Mouse (Mus musculus) left cerebral cortex, postnatal 4 days (tissue): ENCODE measurements around the gene Ypel4. TPM values are rescaled to one million over a fixed set of nuclear protein-coding genes. Genes with fewer than 3 reads are reported as not detected.

Experiments
- DNase-seq: peaks from one replicate; pipeline ENCODE4 v3.0.0-alpha.2; 2022
- intact Hi-C: fragments of 180-260 bp; cut with DNase I; formaldehyde crosslinking; loops from one replicate; pipeline ENCODE4 v1.15.1; 2025
- total RNA-seq, 2 experiments: library from RNA; stranded (reverse); gene quantifications; 2 replicates each; pipeline ENCODE4 v1.2.3; 2021

The Ypel4 gene
- total RNA-seq: 10 to 100 TPM; 13.7 to 15.4 TPM

DNA sequence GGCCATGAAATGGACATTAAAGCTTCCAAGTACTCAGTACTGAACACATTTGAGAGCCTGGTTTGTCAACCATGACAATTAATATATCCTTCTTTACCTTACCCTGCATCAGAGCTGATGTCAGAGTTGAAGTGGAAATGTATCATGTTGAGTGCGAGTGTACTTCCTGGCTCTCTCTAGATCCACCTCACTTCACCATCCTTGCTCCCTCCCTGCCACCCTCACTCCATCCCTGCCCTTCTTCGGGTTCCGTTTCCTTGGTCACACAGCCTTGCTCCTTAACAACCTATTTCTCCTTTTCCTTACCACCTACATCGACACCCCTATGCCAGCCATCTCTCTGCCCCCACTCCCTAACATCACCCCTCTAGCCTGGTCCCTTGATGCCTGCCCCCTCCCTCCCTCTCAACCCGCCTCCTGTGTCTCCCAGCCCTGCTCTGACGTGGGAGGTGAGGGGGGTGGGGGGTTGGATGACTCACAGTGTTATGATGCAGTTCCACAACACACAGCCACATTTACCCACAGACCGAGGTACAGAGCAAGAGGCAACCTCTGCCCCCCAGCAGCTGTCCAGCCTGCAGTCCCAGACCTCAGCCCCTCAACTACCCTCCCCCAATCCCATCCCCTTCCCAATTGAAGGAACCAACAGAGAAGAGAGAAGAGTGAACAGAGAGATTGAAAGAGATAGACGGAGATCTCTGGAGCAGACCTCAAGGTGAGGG is at the start of gene Ypel4:
Gene Ypel4 (plus strand): TSS at position 480 of the 722 bp plus-strand sequence.
- intact Hi-C loops: no loop called here
- DNase-seq: peak; percentile 75

DNA sequence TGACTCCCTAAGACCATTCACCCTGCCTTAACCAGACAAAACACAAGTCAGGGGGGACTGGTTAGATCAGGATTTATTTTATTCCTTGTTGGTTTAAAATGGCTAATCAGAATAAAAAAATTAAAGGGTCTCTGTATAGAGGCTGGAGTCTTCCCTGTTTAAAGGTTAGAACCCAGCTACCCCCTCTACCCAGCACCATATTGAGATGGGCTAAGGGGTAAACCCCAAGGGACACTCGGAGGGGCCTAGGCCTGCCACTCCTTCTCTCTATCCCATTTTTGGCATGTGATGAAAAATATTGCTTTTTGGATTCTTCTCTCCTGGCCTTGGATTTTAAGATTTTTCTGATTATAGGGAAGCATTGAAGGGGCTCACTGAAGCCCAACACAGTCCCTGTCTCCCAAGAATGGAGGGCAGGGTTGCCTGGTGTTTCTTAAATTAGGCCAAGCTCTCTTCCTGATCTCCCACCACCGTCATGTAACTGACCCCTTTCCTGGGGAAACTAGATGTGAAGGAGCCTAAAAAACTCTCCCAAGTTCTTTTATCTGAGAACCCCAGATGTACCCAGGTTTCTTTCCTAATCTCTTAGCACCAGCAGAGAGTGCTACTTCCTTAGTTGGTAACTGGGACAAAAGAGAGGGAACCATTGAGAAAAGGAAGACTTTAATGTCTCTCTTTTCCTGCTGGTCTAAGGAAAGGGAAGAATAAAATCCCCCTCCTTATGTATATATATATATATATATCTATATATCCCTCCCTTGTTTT is 45.6 kb upstream of the Ypel4 start:
- intact Hi-C loops: no loop called here
- no peak for DNase-seq

GRCm38 (mm10) chr2:84690050-84690449 is 43.8 kb upstream of the Ypel4 start:
- DNase-seq: no peak
- intact Hi-C loops: loop anchor here (10.0 kb wide), 1 partner anchor 85 kb away; no protein-coding TSS in a partner anchor

DNA sequence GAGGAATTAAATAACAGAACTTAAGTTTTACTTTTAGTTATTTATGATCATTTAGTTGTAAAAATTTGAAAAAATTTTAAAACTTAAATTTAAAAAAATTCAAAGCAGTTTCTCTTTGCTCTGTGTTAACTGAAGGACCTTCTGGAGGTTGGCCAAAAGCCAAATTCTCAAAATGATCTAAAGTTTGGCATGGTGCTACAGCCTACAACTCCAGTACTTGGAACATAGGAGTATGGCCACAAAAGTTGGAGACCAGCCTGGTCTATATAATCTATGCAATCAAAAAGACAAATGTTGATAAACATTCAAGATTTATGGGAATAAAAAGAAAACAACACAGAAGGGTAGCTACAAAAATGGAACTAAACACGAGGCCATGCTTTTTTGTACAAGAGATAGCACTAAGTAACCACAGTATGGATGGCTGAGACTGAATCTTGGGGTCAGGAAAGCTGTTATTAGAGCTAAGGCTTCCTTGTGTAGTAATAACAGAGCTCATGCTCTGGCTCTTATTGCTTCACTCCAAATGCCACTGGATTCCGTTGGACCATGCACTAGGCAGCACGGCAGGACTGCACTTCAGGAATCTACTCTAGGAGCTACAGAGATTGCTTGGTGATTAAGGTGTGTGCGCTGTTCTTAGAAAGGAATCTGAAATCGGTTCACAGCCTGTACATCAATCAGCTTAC is 38.7 kb upstream of the Ypel4 start:
- DNase-seq: no peak
- intact Hi-C loops: loop anchor here (10.0 kb wide), 1 partner anchor 90 kb away; no protein-coding TSS in a partner anchor

DNA sequence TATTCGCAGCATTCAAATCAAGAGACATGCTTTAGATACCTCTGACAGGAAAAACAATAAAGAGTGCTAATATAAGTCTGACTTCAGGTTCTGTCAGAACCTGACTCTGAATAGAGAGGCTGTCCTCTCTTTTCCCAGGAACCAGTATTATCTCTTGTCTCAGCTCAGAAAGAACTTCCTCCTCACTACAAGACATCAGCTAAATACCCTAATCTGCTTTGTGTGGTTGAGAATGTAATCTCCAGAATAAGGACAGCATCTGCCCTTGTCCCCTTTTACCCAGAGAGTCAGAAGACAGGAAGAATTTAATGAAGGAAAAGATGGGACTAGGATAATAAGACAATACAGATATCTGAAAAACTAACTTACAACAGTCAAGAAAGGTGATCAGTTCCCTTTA is 30.4 kb upstream of the Ypel4 start:
- intact Hi-C loops: no loop called here
- DNase-seq: no peak

- intact Hi-C loops: no loop called here
These were observed 29.5 kb upstream of the Ypel4 start for GRCm38 (mm10) chr2:84704329-84704728.

GRCm38 (mm10) chr2:84705295-84705694 is 28.6 kb upstream of the Ypel4 start:
- intact Hi-C loops: no loop called here
- no peak for DNase-seq

More at GRCm38 (mm10) chr2:84704329-84704728, 29.5 kb upstream of the Ypel4 start:
- no peak for DNase-seq

DNA sequence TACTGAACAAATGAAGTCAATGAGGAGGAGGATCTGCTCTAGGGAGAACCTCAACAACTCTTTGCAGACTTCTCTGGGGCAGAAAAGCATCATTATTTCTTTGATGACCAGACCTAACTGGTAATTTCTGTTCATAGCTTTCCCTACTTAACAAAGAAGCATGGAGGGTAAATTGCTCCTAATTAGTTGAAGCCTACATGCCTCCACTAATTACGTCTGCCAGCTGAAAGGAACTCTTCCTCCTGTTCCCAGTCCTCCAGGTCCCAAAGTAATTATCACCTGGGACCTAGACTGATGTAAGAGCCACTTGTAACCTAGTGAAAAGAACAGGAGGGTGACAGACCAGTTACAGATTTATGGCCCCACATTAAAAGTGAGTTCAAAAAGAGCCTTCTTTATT is 26.3 kb upstream of the Ypel4 start:
- intact Hi-C loops: no loop called here
- DNase-seq: no peak

GRCm38 (mm10) chr2:84711898-84712297 is 22.0 kb upstream of the Ypel4 start:
- no peak for DNase-seq
- intact Hi-C loops: no loop called here

GRCm38 (mm10) chr2:84714422-84714810 is 19.4 kb upstream of the Ypel4 start:
- intact Hi-C loops: no loop called here
- DNase-seq: no peak

- peak; percentile 100 for DNase-seq
- intact Hi-C loops: no loop called here
These were observed 18.9 kb upstream of the Ypel4 start, which contains the start of gene Zdhhc5 for GRCm38 (mm10) chr2:84714811-84715561. Gene Zdhhc5 (minus strand): TSS chr2:84715180.

- intact Hi-C loops: no loop called here
- peak; percentile 80 for DNase-seq
These were observed 18.1 kb upstream of the Ypel4 start for GRCm38 (mm10) chr2:84715562-84716361.

DNA sequence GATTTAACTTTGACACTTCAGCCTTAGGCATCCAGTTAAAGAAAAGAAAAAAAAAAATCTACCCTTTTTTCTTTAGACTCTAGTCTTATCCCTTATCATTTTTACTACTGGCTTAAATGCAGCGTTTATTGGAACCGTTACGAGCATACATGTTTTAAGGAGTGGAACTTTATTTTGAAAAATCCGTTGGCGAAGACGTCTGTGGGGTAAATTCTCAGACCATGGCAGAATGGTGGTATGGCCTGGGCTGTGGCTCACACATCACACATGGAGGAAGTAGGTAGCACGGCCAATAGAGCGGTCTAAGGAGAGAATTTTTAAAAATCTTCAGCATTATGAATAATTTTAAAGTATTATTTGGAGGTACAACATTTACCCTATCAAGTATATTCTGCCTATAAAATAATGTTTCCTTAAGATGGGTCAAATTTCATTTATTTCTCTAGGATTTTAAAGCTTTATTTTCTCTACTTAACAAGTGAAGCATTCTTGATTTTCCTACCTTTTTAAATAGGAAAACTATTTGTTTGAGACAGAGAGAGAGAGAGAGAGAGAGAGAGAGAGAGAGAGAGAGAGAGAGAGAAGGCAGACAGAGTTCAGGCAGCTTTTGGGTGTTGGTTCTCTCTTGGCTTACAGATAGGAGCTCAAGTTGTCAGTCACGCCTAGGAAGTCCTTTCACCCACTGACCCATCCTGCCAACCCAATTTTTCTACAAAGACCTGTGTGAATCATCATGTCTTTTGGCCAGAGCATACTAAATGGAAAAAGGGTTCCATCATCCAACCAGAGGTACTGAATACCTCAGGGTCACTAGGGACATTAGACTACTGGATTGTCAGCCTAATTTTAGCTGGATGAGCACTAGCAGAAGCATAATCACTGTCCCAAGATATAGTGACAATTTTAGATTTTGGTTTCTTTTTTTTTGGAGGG is 17.2 kb upstream of the Ypel4 start:
- intact Hi-C loops: no loop called here
- DNase-seq: no peak

DNA sequence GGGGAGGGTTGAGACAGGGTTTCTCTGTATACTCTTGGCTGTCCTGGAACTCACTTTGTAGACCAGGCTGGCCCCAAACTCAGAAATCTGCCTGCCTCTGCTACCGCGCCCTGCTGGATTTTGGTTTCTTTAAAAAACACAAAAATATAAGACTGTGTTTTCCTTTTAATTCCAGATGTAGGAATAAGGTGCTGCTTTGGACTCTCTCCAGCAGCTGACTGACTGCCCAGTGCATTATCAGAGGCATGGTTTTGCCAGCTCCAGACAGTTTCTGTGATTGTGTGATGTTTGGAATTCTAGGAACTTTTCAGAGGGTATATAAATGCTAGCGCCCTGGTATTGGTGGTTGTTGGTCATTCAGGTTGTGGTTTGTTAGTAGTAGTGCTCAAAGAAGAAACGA is 16.5 kb upstream of the Ypel4 start:
- intact Hi-C loops: no loop called here
- no peak for DNase-seq

DNA sequence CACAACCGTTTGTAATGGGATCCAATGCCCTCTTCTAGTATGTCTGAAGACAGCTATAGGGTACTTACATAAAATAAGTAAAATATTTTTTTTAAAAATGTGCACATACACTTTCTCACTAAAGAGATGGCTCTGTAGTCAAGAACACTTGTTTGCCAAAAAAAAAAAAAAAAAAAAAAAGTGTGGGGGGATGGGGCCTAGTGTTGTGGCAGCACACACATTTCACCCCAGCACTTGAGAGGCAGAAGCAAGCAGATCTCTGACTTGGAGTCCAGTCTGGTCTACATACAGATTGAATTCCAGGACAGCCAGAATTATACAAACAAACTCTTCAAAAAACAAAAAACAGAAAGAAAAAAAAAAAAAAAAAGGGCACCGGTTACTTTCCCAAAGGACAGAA is 13.1 kb upstream of the Ypel4 start:
- no peak for DNase-seq
- intact Hi-C loops: no loop called here

DNA sequence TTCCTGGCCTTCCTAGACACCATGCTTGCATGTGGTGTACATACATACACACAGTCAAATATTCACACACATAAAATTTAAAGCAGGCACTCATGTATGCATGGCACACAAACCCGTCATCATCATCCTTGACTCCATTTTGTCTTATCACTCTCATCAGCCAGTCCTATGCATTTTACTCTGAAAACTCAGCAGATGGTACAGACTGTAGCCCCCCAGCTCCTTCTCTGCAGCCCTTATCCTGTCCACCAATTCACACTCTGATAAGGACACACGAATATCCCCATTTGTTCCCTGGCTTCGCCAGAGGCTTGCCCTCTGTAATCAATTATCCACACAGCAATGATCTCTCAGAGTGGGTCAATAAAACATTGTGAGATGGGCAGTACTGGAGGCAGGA is 12.7 kb upstream of the Ypel4 start:
- no peak for DNase-seq
- intact Hi-C loops: no loop called here

DNA sequence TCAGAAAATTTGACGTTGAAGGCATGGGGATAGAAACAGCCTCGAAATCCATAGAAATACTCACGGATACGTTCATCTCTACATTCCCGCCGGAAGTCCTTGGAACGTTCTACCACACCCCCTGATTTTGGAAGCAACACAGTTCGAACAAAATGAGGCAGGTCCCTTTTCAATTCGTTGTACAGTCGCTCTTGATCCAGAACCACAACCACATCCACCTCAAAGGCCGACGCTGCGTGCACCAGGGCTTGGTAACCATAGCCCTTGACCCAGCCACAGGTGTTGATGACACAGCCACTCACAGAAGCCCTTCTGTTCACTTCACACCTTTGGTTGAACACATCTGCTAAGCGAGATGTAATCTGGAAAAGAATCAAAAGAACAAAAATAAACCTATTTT is 10.0 kb upstream of the Ypel4 start:
- intact Hi-C loops: no loop called here
- DNase-seq: no peak

- DNase-seq: no peak
- intact Hi-C loops: loop anchor here (5.0 kb wide), 1 partner anchor 72 kb away; the partner anchor contains the start of gene Ube2l6
These were observed 8.1 kb upstream of the Ypel4 start for GRCm38 (mm10) chr2:84725770-84726169.

GRCm38 (mm10) chr2:84726716-84727115 is 7.1 kb upstream of the Ypel4 start:
- intact Hi-C loops: loop anchor here (5.0 kb wide), 1 partner anchor 71 kb away; the partner anchor contains the start of gene Ube2l6
- no peak for DNase-seq
